Mouse (Mus musculus) cerebellum, adult 2 months (tissue): Measurements from ENCODE around the gene Nupr1l. TPM values are rescaled to one million over a fixed set of nuclear protein-coding genes. Genes with fewer than 3 reads are reported as not detected.

Experiments used
- DNase-seq, 2 experiments: peaks; one replicate each; pipeline ENCODE4 v3.0.0; 2021
- H3K27ac ChIP-seq: fragments of 200-500 bp; 2 replicates; pipeline ENCODE4 v1.5.1; 2012; ENCODE audit warnings: low read length, control low read depth, inconsistent platforms; ENCODE audit not compliant: insufficient read depth
- H3K27me3 ChIP-seq: fragments of 200-500 bp; 2 replicates; pipeline ENCODE4 v1.6.1; 2012; ENCODE audit warnings: inconsistent platforms, mild to moderate bottlenecking, low read length, moderate library complexity; ENCODE audit not compliant: control insufficient read depth, insufficient read depth
- H3K4me1 ChIP-seq: fragments of 200-500 bp; 2 replicates; pipeline ENCODE4 v1.6.1; 2011; ENCODE audit warnings: low read length; ENCODE audit not compliant: control insufficient read depth, insufficient read depth
- H3K4me3 ChIP-seq: fragments of 200-500 bp; replicated peaks from 2 replicates; pipeline ENCODE3; 2011; ENCODE audit warnings: mild to moderate bottlenecking, low read depth, low read length, control low read depth; ENCODE audit not compliant: insufficient read depth
- CTCF ChIP-seq: fragments of 200-500 bp; IDR thresholded peaks from 2 replicates; pipeline ENCODE4 v1.5.1; 2011; ENCODE audit warnings: low read depth, mild to moderate bottlenecking, control low read depth, low read length, moderate library complexity, borderline replicate concordance; ENCODE audit not compliant: insufficient read depth
- POLR2A ChIP-seq: fragments of 200-500 bp; IDR thresholded peaks from 2 replicates; pipeline ENCODE4 v1.6.1; 2011; ENCODE audit warnings: low read length, control low read depth, borderline replicate concordance; ENCODE audit not compliant: insufficient read depth
- WGBS: fragments of 180-500 bp; shearing (Covaris S2); methylation state at CpG from one replicate; pipeline ENCODE4 v1.1.7; 2018; 5-methylcytosine and 5-hydroxymethylcytosine counted together
- polyA plus RNA-seq: library from polyadenylated mRNA; depleted of rRNA; stranded (reverse); fragments of >200 nt; gene quantifications from 2 replicates; pipeline ENCODE4 v1.2.3, GENCODE M21; 2012

Nupr1l gene
- polyA plus RNA-seq, 1 experiment, result 3.4 TPM

- TF ChIP-seq CTCF, result no peak
- no peak for TF ChIP-seq POLR2A
- 76% methylated on average over 8 of the region's 8 CpGs for WGBS
- no peak overlapping the region for H3K4me3 ChIP-seq
- H3K27ac ChIP-seq, result no peak overlapping the region
- DNase-seq, result no peak
- H3K4me1 ChIP-seq, result no peaks in the 10 kb centered on the region
- H3K27me3 ChIP-seq, result no peaks in the 10 kb centered on the region
These were observed 11.0 kb downstream of the Nupr1l start for GRCm38 (mm10) chr5:129919320-129919719.

- 94% methylated on average over 4 of the region's 4 CpGs for WGBS
- Histone ChIP-seq H3K27ac (no peak overlapping the region), H3K4me3 (no peak overlapping the region), H3K27me3 (no peaks in the 10 kb centered on the region), H3K4me1 (no peaks in the 10 kb centered on the region)
- no peak for DNase-seq
- TF ChIP-seq POLR2A, result no peak
- TF ChIP-seq CTCF, result no peak
These were observed 13.6 kb downstream of the Nupr1l start for GRCm38 (mm10) chr5:129921972-129922371.

- DNase-seq, result no peak
- Histone ChIP-seq H3K27ac (no peak overlapping the region), H3K27me3 (no peaks in the 10 kb centered on the region), H3K4me3 (no peak overlapping the region), H3K4me1 (no peaks in the 10 kb centered on the region)
- WGBS, result 90% methylated on average over 8 of the region's 8 CpGs
- no peak for TF ChIP-seq CTCF
- TF ChIP-seq POLR2A, result no peak
These were observed 16.6 kb downstream of the Nupr1l start for GRCm38 (mm10) chr5:129924820-129925452.

- TF ChIP-seq POLR2A (no peak), CTCF (no peak)
- Histone ChIP-seq H3K4me1 (no peaks in the 10 kb centered on the region), H3K27me3 (no peaks in the 10 kb centered on the region), H3K4me3 (no peak overlapping the region), H3K27ac (no peak overlapping the region)
- WGBS, result 78% methylated on average over 5 of the region's 5 CpGs
- no peak for DNase-seq
These were observed 17.6 kb downstream of the Nupr1l start for GRCm38 (mm10) chr5:129925933-129926332.

- no peak for TF ChIP-seq CTCF
- TF ChIP-seq POLR2A, result no peak
These were observed 21.9 kb downstream of the Nupr1l start for GRCm38 (mm10) chr5:129929924-129930855.

GRCm38 (mm10) chr5:129936941-129937340, 28.6 kb downstream of the Nupr1l start:
- no peak overlapping the region for H3K4me3 ChIP-seq
- 62% methylated on average over 4 of the region's 4 CpGs for WGBS
- DNase-seq, result no peak
- H3K27me3 ChIP-seq, result no peaks in the 10 kb centered on the region
- no peak overlapping the region for H3K27ac ChIP-seq
- TF ChIP-seq CTCF (no peak), POLR2A (no peak)
- no peaks in the 10 kb centered on the region for H3K4me1 ChIP-seq

More at GRCm38 (mm10) chr5:129929924-129930855, 21.9 kb downstream of the Nupr1l start:
- WGBS, result 49% methylated on average over 9 of the region's 9 CpGs
- Histone ChIP-seq H3K27ac (no peak overlapping the region), H3K4me1 (no peaks in the 10 kb centered on the region), H3K27me3 (no peaks in the 10 kb centered on the region), H3K4me3 (no peak overlapping the region)
- no peak for DNase-seq

- TF ChIP-seq CTCF, result no peak
- TF ChIP-seq POLR2A, result no peak
- H3K4me3 ChIP-seq, result no peak overlapping the region
- WGBS, result 63% methylated on average over 2 of the region's 2 CpGs
These were observed 31.9 kb downstream of the Nupr1l start for GRCm38 (mm10) chr5:129940281-129940680.

More at GRCm38 (mm10) chr5:129940281-129940680, 31.9 kb downstream of the Nupr1l start:
- Histone ChIP-seq H3K4me1 (no peaks in the 10 kb centered on the region), H3K27me3 (no peaks in the 10 kb centered on the region), H3K27ac (no peak overlapping the region)
- peak in 1 of 2 experiments; percentile 7 for DNase-seq
